Comparison of ENCODE assay signal across 8 mouse cellular contexts in the genomic region with DNA sequence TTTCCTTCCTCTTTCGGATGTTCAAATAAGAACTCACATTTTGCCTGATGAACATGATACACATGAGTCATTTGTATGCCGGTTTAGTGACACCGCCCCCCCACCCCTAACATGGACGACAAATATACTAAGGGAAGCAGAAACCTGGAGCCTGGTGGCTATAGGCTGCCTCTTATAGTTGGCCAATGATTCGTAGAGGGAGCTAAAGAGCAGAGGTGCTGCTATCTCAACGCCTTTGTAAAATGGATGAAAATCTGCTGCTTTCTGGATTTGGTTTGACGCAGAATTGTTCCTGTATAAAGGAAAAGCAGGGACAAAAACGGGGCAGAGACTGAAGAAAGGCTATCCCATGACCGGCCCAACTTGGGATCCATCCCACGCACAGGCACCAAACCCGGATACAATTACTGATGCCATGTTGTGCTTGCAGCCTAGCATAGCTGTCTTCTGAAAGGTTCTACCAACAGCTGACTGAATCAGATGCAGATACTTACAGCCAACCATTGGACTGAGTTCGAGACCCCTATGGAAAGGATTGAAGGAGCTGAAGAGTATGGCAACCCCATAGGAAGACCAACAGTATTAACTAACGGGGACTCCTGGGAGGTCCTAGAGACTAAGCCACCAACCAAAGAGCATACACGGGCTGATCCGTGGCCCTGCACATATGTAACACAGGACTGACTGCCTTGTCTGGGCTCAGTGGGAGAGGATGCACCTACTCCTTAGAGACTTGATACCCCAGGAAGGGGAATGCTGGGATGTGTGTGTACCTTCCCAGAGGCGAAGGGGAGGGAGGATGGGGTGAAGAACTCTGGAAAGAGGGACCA. TPM values are rescaled to one million over a fixed set of nuclear protein-coding genes. Genes with fewer than 3 reads are reported as not detected.
DNase-seq lines count a peak whose midpoint lies in the region; ATAC-seq and TF ChIP-seq lines count a peak whose summit lies in the region.

No protein-coding gene starts in this region.

- no peaks in the 10 kb centered on the region for H3K27me3 ChIP-seq in heart, postnatal 0 days (ENCODE audit: control insufficient read depth, insufficient read depth, low read length)
- no peaks in the 10 kb centered on the region for H3K27me3 ChIP-seq in limb, embryonic 12.5 days
- no peaks in the 10 kb centered on the region for H3K27me3 ChIP-seq in midbrain, embryonic 10.5 days (ENCODE audit: low read depth, poor library complexity, severe bottlenecking)
- no peaks in the 10 kb centered on the region for H3K27me3 ChIP-seq in splenic B cell, adult 2 months (ENCODE audit: control insufficient read depth, insufficient read depth, low read length, poor library complexity, severe bottlenecking)

- 25% methylated on average over 16 of the region's 16 CpGs for WGBS in heart, postnatal 0 days
- WGBS in limb, embryonic 12.5 days, result 27% methylated on average over 16 of the region's 16 CpGs
- WGBS in midbrain, embryonic 10.5 days, result 25% methylated on average over 16 of the region's 16 CpGs

- peak overlapping the region; percentile 73 for H3K4me2 ChIP-seq in heart, postnatal 0 days (ENCODE audit: low read depth, low read length)
- peak overlapping the region; percentile 63 for H3K4me2 ChIP-seq in limb, embryonic 12.5 days

- peaks cover 2% of the 10 kb centered on the region; the same call in 1 of the 2 replicates for H3K4me1 ChIP-seq in heart, postnatal 0 days (ENCODE audit: control insufficient read depth, insufficient read depth)
- H3K4me1 ChIP-seq in limb, embryonic 12.5 days (replicated peaks), result peaks cover 6% of the 10 kb centered on the region
- H3K4me1 ChIP-seq in midbrain, embryonic 10.5 days, result peaks cover 12% of the 10 kb centered on the region

- DNase-seq in CD4-positive helper T cell, adult 2 months (ENCODE audit: low read depth, low spot score), result peak; percentile 89
- DNase-seq in MEL-GATA-1-ER (ENCODE audit: extremely low read depth, low read depth), result peak; percentile 58
- peak; percentile 51 for DNase-seq in embryo, embryonic 11.5 days (ENCODE audit: low read depth, low spot score)
- DNase-seq in heart, postnatal 0 days (ENCODE audit: low spot score), result peak; percentile 54
- peak; percentile 52 for DNase-seq in midbrain, embryonic 10.5 days (ENCODE audit: low spot score)
- peak; percentile 84 for DNase-seq in splenic B cell, adult 2 months (ENCODE audit: low read depth, low spot score)
- DNase-seq in layer of hippocampus, postnatal 25 days (ENCODE audit: extremely low spot score in 1 of 2, low spot score in 1 of 2), result no peak

- H3K27ac ChIP-seq in heart, postnatal 0 days (ENCODE audit: low read depth), result peak overlapping the region; percentile 100
- peak overlapping the region; percentile 100 for H3K27ac ChIP-seq in limb, embryonic 12.5 days
- H3K27ac ChIP-seq in midbrain, embryonic 10.5 days (replicated peaks), result peak overlapping the region; percentile 95

- H3K4me3 ChIP-seq in heart, postnatal 0 days (ENCODE audit: low read depth, low read length), result peak overlapping the region; percentile 83
- peak overlapping the region; percentile 68 for H3K4me3 ChIP-seq in limb, embryonic 12.5 days (replicated peaks)
- H3K4me3 ChIP-seq in midbrain, embryonic 10.5 days, result peak overlapping the region; percentile 77

- TF ChIP-seq CTCF in heart, postnatal 0 days (IDR thresholded peaks at IDR 0.05; ENCODE audit: low read depth), result no peak

- no peaks in the 10 kb centered on the region for H3K36me3 ChIP-seq in heart, postnatal 0 days (replicated peaks; ENCODE audit: control insufficient read depth, insufficient read depth, low read length)
- H3K36me3 ChIP-seq in limb, embryonic 12.5 days, result no peaks in the 10 kb centered on the region
- no peaks in the 10 kb centered on the region for H3K36me3 ChIP-seq in midbrain, embryonic 10.5 days
- no peaks in the 10 kb centered on the region for H3K36me3 ChIP-seq in splenic B cell, adult 2 months (ENCODE audit: control insufficient read depth, insufficient read depth, low read length, poor library complexity, severe bottlenecking)

- no peak for TF ChIP-seq EP300 in heart, postnatal 0 days (IDR thresholded peaks at IDR 0.05; ENCODE audit: low read depth)

- ATAC-seq in heart, postnatal 0 days (ENCODE audit: insufficient read depth, low read depth), result no peak
- ATAC-seq in limb, embryonic 12.5 days (ENCODE audit: insufficient number of reproducible peaks, insufficient read depth, low FRiP score, low TSS enrichment, low read depth), result peak; percentile 49; the same call in 1 of the 2 replicates

- H3K9ac ChIP-seq in heart, postnatal 0 days (replicated peaks; ENCODE audit: low read depth, low read length), result peak overlapping the region; percentile 75
- H3K9ac ChIP-seq in limb, embryonic 12.5 days (replicated peaks), result no peak overlapping the region; the same call in 1 of the 2 replicates

- no peaks in the 10 kb centered on the region for H3K9me3 ChIP-seq in heart, postnatal 0 days (replicated peaks; ENCODE audit: control insufficient read depth, low read length)
- no peaks in the 10 kb centered on the region for H3K9me3 ChIP-seq in limb, embryonic 12.5 days
- no peaks in the 10 kb centered on the region for H3K9me3 ChIP-seq in midbrain, embryonic 10.5 days (replicated peaks)

RNA-seq across cellular contexts. Expression of a gene that starts 7.7 kb away (rescaled TPM):
- 17.8 TPM in 2 replicates for total RNA-seq in heart, postnatal 0 days (2014; rRNA removed; ENCODE audit: low replicate concordance)
- 4.4 and 4.5 TPM in 2 replicates for polyA plus RNA-seq in heart, postnatal 0 days (2015; fragmentation: Nextera tagmentation; extraction: Ambion mirVana)
- polyA plus RNA-seq in limb, embryonic 12.5 days (2016; fragmentation: Nextera tagmentation; extraction: Ambion mirVana), result 4.6 and 6.0 TPM in 2 replicates
- polyA plus RNA-seq in midbrain, embryonic 10.5 days (2016; fragmentation: Nextera tagmentation; extraction: Ambion mirVana), result 2.0 and 2.4 TPM in 2 replicates
- 10 to 100 TPM; 27.5 to 29.0 TPM for total RNA-seq in layer of hippocampus, postnatal 25 days (2021)

RNA-seq across cellular contexts. Expression of a gene that starts 10.5 kb away (rescaled TPM):
- total RNA-seq in heart, postnatal 0 days (2014; rRNA removed; ENCODE audit: low replicate concordance), result 21.4 and 21.6 TPM in 2 replicates
- 1.7 and 1.8 TPM in 2 replicates for polyA plus RNA-seq in heart, postnatal 0 days (2015; fragmentation: Nextera tagmentation; extraction: Ambion mirVana)
- polyA plus RNA-seq in limb, embryonic 12.5 days (2016; fragmentation: Nextera tagmentation; extraction: Ambion mirVana), result 89.5 and 93.5 TPM in 2 replicates
- 42.0 and 63.0 TPM in 2 replicates for polyA plus RNA-seq in midbrain, embryonic 10.5 days (2016; fragmentation: Nextera tagmentation; extraction: Ambion mirVana)
- total RNA-seq in layer of hippocampus, postnatal 25 days (2021), result 100 to 1,000 TPM; 115 to 119 TPM

RNA-seq across cellular contexts. Expression of a gene that starts 44.0 kb away (rescaled TPM):
- total RNA-seq in heart, postnatal 0 days (2014; rRNA removed; ENCODE audit: low replicate concordance), result 0.46 and 2.9 TPM in 2 replicates
- polyA plus RNA-seq in heart, postnatal 0 days (2015; fragmentation: Nextera tagmentation; extraction: Ambion mirVana), result 2.3 and 2.4 TPM in 2 replicates
- polyA plus RNA-seq in limb, embryonic 12.5 days (2016; fragmentation: Nextera tagmentation; extraction: Ambion mirVana), result 1.6 and 2.3 TPM in 2 replicates
- 1.4 and 1.9 TPM in 2 replicates for polyA plus RNA-seq in midbrain, embryonic 10.5 days (2016; fragmentation: Nextera tagmentation; extraction: Ambion mirVana)
- total RNA-seq in layer of hippocampus, postnatal 25 days (2021), result 1 to 10 TPM in 1 of 2 experiments, under 1 TPM in 1; 0.62 to 1.2 TPM

Comparison
In these comparisons a context has a peak if more than half of its experiments do, and no peak if none do; other contexts are left out.
1. DNase-seq: peak in CD4-positive helper T cell, adult 2 months (single experiment), MEL-GATA-1-ER (single experiment), embryo, embryonic 11.5 days (single experiment), heart, postnatal 0 days (single experiment), midbrain, embryonic 10.5 days (single experiment) and splenic B cell, adult 2 months (single experiment); none in layer of hippocampus, postnatal 25 days (0 of 2).
2. RNA of a gene that starts 10.5 kb away (polyA plus RNA-seq): 89.5 to 93.5 TPM in limb, embryonic 12.5 days and 42.0 to 63.0 TPM in midbrain, embryonic 10.5 days; 1.7 to 1.8 TPM in heart, postnatal 0 days; every median in the first group is over 10 times any median in the second.
3. Peak in every context shown above with its lines, with median percentiles within 50 percentile points of each other: H3K27ac ChIP-seq and H3K4me3 ChIP-seq.